Mouse (Mus musculus) cerebellum, adult 11-12 months (tissue): Measurements from ENCODE around the gene Osbpl2.

Source experiments
- DNase-seq: peaks from one replicate; pipeline ENCODE4 v3.0.0; 2022

Gene Osbpl2

DNA sequence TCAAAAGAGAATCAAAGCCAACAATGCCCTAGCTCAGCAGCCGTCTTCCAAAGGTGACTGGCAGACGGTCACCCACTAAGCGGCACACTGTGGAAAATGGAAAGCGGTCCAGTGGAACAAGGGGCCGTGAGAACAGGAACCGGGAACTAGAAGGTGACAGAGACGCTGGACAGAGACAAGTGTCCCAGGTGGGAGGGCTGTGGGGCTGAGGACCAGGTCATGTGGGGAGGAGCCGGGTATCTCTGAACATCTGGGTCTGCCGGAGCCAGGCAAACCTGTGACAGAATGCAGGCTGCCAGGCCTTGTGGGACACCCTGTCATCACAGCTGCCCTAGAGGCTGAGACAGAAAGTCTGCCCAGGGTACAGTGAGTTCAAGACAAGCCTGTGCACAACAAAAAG is 85.4 kb downstream of the Osbpl2 start:
- DNase-seq, result no peak

DNA sequence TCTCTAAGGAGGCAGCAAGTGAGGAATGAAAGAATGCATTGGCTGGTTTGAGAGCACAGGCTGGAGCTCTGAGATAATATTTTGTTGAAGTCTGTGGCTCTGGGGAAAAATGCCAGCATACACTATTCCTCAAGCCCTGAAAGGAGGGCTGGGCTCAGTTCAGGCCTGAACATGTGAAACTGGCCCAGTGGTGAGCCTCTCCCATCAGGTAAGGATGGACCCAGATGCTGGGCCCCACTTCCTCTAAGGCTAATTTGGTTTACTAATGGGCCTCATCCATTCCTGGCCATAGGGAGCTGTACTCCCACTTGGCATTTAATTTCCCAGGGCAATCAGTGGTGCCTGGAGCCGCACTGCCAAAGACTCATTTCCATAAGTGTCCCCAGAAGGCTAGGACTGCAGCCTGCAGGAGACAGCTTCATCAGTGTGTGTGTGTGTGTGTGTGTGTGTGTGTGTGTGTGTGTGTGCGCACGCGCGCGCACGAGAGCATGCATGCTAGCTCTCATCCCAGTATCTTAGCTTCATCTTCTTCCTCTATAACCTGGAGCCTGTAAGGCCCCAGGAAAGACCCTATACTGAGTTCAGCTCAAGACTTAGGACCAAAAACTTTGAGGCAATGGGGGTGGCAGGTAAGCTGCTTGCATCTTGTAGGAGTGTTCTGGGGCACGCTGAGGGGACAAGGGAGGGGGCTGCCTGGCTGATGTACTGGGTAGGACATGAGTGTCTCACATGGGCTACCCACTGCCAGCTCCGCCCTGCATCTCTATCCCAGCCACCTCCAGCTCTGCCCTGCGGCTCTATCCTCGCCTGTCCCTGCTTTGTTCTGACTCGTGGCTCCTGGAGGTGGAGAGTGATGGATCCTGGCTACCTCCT is 86.2 kb downstream of the Osbpl2 start:
- DNase-seq, result no peak

DNA sequence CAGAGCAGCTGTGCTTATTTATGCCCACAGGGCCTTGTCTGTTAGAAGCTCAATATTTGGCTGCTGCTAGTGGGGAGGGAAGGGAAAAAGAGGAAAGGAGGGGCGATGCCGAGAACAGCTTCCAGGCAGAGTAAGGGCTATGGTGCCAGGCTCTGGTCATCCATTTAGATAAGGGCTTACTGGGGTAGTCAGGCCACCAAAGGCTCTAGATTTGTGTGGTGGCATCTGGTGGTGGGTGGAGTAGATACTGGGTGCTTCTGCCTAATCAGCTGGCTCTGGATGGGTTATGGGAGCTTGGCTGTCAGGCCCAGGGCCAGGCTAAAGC is 86.8 kb downstream of the Osbpl2 start:
- DNase-seq, result no peak

DNA sequence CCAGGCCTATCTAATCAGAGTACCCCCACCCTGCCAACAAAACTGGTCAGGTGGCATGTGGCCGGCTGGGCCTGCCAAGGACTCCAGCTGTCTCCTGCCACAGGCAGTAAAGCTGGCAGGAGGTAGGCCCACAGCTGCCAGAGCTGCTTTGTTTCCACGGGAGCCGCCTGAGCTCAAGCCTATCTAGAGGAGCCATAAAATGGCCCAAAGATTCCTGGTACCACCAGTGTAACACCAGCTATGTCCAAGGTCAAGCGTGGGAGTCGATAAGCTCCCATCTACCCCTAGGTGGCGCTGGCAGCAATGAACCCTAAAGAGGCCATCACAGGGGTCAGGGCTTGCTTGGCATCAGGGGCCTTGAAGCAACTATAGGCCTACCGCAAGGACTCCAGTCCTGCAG is 88.7 kb downstream of the Osbpl2 start:
- no peak for DNase-seq

DNA sequence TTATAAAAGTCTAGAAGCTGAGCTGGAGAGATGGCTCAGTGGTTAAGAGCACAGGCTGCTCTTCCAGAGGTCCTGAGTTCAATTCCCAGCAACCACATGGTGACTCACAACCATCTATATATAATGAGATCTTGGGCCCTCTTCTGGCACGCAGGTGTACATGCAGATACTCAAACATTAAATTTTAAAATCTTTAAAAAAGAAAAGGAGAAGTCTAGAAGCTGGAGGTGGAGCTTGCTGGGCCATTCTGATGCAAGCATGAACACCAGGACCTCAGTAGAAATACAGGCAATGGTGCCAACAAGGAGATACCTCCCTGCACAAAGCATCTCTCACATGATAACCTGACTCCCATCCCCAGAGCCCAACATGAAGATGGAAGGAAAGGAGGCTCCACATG is 89.9 kb downstream of the Osbpl2 start:
- no peak for DNase-seq

DNA sequence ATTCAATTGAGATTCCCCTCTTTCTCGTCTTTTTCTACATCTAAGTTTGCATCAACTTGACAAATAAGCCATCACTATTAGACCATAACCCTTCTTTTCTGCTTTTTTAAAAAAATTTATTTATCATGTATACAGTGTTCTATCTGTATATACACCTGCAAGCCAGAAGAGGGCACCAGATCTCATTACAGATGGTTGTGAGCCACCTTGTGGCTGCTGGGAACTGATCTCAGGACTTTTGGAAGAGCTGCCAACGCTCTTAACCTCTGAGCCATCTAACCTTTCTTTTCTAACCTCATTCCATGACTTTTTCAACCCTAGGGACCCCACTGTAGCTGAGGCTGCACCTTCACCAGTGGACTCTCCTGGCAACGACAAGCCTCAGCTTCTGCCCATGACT is 93.1 kb downstream of the Osbpl2 start:
- DNase-seq, result no peak
